Mouse (Mus musculus) thymus, adult 2 months (tissue): ENCODE results near the gene Slc25a23.

Source experiments
- CTCF ChIP-seq: fragments of 200-500 bp; IDR thresholded peaks from 2 replicates; pipeline ENCODE4 v1.5.1; 2012; ENCODE audit warnings: mild to moderate bottlenecking, control low read depth, low read length, moderate library complexity, borderline replicate concordance; ENCODE audit not compliant: control insufficient read depth, poor library complexity, insufficient read depth; ENCODE audit errors: extremely low read depth
- POLR2A ChIP-seq: fragments of 200-500 bp; IDR thresholded peaks from 2 replicates; pipeline ENCODE4 v1.6.1; 2012; ENCODE audit warnings: mild to moderate bottlenecking, low read length, control low read depth, moderate library complexity; ENCODE audit not compliant: control insufficient read depth, poor library complexity, insufficient read depth; ENCODE audit errors: extremely low read depth

GRCm38 (mm10) chr17:57070272-57070671 lies 10.6 kb upstream of the Slc25a23 start:
- TF ChIP-seq CTCF (no peak), POLR2A (no peak)
